16 mouse cellular contexts compared by ENCODE assay signal in the genomic region with DNA sequence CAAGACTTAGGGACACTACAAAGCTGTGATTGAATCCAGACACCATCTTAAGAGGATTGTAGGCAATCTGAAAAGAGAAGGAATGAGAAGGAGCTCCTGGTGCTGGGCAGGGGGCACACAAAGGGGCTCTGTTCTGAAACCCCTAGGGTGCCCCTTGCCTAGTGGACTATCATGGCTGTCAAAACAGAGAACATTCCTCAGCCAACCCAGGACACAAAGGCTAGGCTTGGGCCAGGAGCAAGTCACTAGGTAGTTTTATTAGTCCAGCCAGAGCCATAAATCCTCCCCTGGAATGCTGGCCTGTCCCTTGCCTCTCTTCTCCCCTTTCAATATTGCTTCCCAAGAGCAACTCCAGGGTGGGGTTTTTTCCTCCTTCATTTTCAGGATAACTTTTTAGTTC.
A peak's percentile ranks its signal among the peaks of the same experiment; 100 is the strongest.
DNase-seq lines count a peak whose midpoint lies in the region; ATAC-seq and TF ChIP-seq lines count a peak whose summit lies in the region.
"Had no signal": no experiment of that assay in that cellular context is flagged by ENCODE, and none has a peak within 500 bp of the region (broad histone marks: within the 10 kb centered on the region; RNA-seq: fewer than 3 reads in every experiment).

No protein-coding gene starts in this region.

- DNase-seq in kidney, postnatal 36 days: no peak
- DNase-seq in limb, embryonic 14.5 days (ENCODE audit: low spot score): peak; percentile 63
- DNase-seq in yolk sac, embryonic 10.5 days (ENCODE audit: low spot score): peak; percentile 42
- DNase-seq in heart, postnatal 14 days: no peak
- DNase-seq in Muller cell, postnatal 12 days (ENCODE audit: inconsistent ontology term): no peak
- DNase-seq: cerebellum, adult 9-11 months; gastrocnemius, postnatal 25 days; lung, postnatal 14 days; thymus, postnatal 14 days had no signal

- H3K27me3 ChIP-seq in kidney, embryonic 16.5 days (ENCODE audit: insufficient read depth, low read length): no peaks in the 10 kb centered on the region
- H3K27me3 ChIP-seq in limb, embryonic 14.5 days (ENCODE audit: control insufficient read depth, insufficient read depth, low read length): no peaks in the 10 kb centered on the region
- H3K27me3 ChIP-seq: embryonic facial prominence, embryonic 15.5 days; forebrain, embryonic 15.5 days had no signal

- no peak overlapping the region for H3K9ac ChIP-seq in kidney, embryonic 16.5 days (replicated peaks; ENCODE audit: low read length)
- H3K9ac ChIP-seq in limb, embryonic 14.5 days (ENCODE audit: low read depth, low read length, severe bottlenecking): no peak overlapping the region
- H3K9ac ChIP-seq: embryonic facial prominence, embryonic 15.5 days; forebrain, embryonic 15.5 days; liver, embryonic 14.5 days had no signal

- no peak overlapping the region for H3K4me3 ChIP-seq in kidney, embryonic 16.5 days (ENCODE audit: low read length)
- no peak overlapping the region for H3K4me3 ChIP-seq in embryonic fibroblast, embryonic 13.5 days (ENCODE audit: insufficient read depth, low read length)
- no peak overlapping the region for H3K4me3 ChIP-seq in limb, embryonic 14.5 days (replicated peaks; ENCODE audit: low read length)
- H3K4me3 ChIP-seq: embryonic facial prominence, embryonic 15.5 days; forebrain, embryonic 15.5 days; myocyte had no signal

- peak; percentile 87 for ATAC-seq in kidney, embryonic 16.5 days (ENCODE audit: low FRiP score, low TSS enrichment)
- ATAC-seq in limb, embryonic 14.5 days (ENCODE audit: low FRiP score, low read depth): peak; percentile 64
- ATAC-seq: forebrain, embryonic 15.5 days had no signal

- peak overlapping the region; percentile 90 for H3K27ac ChIP-seq in kidney, embryonic 16.5 days (ENCODE audit: low read length)
- H3K27ac ChIP-seq in embryonic fibroblast, embryonic 13.5 days (ENCODE audit: insufficient read depth, low read length): peak overlapping the region; percentile 57
- peak overlapping the region; percentile 55; the same call in 1 of the 2 replicates for H3K27ac ChIP-seq in limb, embryonic 14.5 days (replicated peaks; ENCODE audit: low read depth, low read length)
- H3K27ac ChIP-seq: embryonic facial prominence, embryonic 15.5 days; forebrain, embryonic 15.5 days; liver, embryonic 14.5 days had no signal

- TF ChIP-seq CTCF in embryonic fibroblast, embryonic 13.5 days (IDR thresholded peaks at IDR 0.05; ENCODE audit: borderline replicate concordance, insufficient read depth, low read length): no peak

- no peaks in the 10 kb centered on the region for H3K36me3 ChIP-seq in kidney, embryonic 16.5 days (ENCODE audit: insufficient read depth, low read length)
- H3K36me3 ChIP-seq in limb, embryonic 14.5 days (ENCODE audit: control insufficient read depth, insufficient read depth, low read length): no peaks in the 10 kb centered on the region
- H3K36me3 ChIP-seq: embryonic facial prominence, embryonic 15.5 days; forebrain, embryonic 15.5 days had no signal

- TF ChIP-seq POLR2A in embryonic fibroblast, embryonic 13.5 days (IDR thresholded peaks at IDR 0.05; ENCODE audit: low read depth, low read length): no peak
- no peak for TF ChIP-seq POLR2A in limb, embryonic 14.5 days (IDR thresholded peaks at IDR 0.05; ENCODE audit: borderline replicate concordance, extremely low read depth, insufficient read depth, insufficient read length)

- H3K9me3 ChIP-seq in kidney, embryonic 16.5 days (ENCODE audit: low read length): no peaks in the 10 kb centered on the region
- no peaks in the 10 kb centered on the region for H3K9me3 ChIP-seq in limb, embryonic 14.5 days (ENCODE audit: control insufficient read depth, low read length)
- H3K9me3 ChIP-seq: embryonic facial prominence, embryonic 15.5 days; forebrain, embryonic 15.5 days had no signal

- no peak overlapping the region for H3K4me2 ChIP-seq in kidney, embryonic 16.5 days (replicated peaks; ENCODE audit: low read depth, low read length)
- no peak overlapping the region for H3K4me2 ChIP-seq in limb, embryonic 14.5 days (replicated peaks; ENCODE audit: low read depth, low read length, severe bottlenecking)
- H3K4me2 ChIP-seq: embryonic facial prominence, embryonic 15.5 days; forebrain, embryonic 15.5 days; midbrain, embryonic 11.5 days had no signal

- H3K4me1 ChIP-seq in kidney, embryonic 16.5 days (ENCODE audit: insufficient read depth, low read length): peaks cover 19% of the 10 kb centered on the region
- H3K4me1 ChIP-seq in embryonic fibroblast, embryonic 13.5 days (ENCODE audit: control insufficient read depth, insufficient read depth, low read length): peaks cover 3% of the 10 kb centered on the region; the same call in 1 of the 2 replicates
- H3K4me1 ChIP-seq in limb, embryonic 14.5 days (ENCODE audit: control insufficient read depth, insufficient read depth, low read length): peaks cover 33% of the 10 kb centered on the region
- H3K4me1 ChIP-seq: forebrain, embryonic 15.5 days had no signal

- intact Hi-C loops in heart, postnatal 14 days (cut with DNase I): no loop called here

Comparison
In these comparisons a context has a peak if more than half of its experiments do, and no peak if none do; other contexts are left out.
1. DNase-seq: peak in limb, embryonic 14.5 days (single experiment) and yolk sac, embryonic 10.5 days (single experiment); none in kidney, postnatal 36 days (0 of 2), heart, postnatal 14 days (0 of 2) and Muller cell, postnatal 12 days (single experiment).
2. Peak in every context shown above with its lines, with median percentiles within 50 percentile points of each other: H3K27ac ChIP-seq.